Mouse (Mus musculus) hindbrain, embryonic 16.5 days (tissue): ENCODE data around the gene Katnal1. TPM values are rescaled to one million over a fixed set of nuclear protein-coding genes. Genes with fewer than 3 reads are reported as not detected.

Experiments used
- ATAC-seq: fragments of 200-750 bp; cut with Nextera tagmentation; 2 replicates; pipeline ENCODE4 v1.8.0; 2017; ENCODE audit warnings: moderate TSS enrichment, moderate library complexity
- H3K27ac ChIP-seq: fragments of 300-500 bp; sonication (generic); 2 replicates; pipeline ENCODE4 v1.5.1; 2014; ENCODE audit warnings: low read depth, mild to moderate bottlenecking, control low read depth, low read length, moderate library complexity
- H3K27me3 ChIP-seq: fragments of 300-500 bp; sonication (generic); replicated peaks from 2 replicates; pipeline ENCODE4 v1.6.1; 2014; ENCODE audit warnings: low read length; ENCODE audit not compliant: control insufficient read depth, insufficient read depth
- H3K36me3 ChIP-seq: fragments of 300-500 bp; sonication (generic); 2 replicates; pipeline ENCODE4 v1.6.1; 2014; ENCODE audit warnings: mild to moderate bottlenecking, low read length, moderate library complexity, mixed read lengths; ENCODE audit not compliant: control insufficient read depth, insufficient read depth
- H3K4me1 ChIP-seq: fragments of 300-500 bp; sonication (generic); 2 replicates; pipeline ENCODE4 v1.6.1; 2014; ENCODE audit warnings: low read depth, low read length; ENCODE audit not compliant: control insufficient read depth, insufficient read depth
- H3K4me2 ChIP-seq: fragments of 300-500 bp; sonication (generic); 2 replicates; pipeline ENCODE4 v1.6.1; 2014; ENCODE audit warnings: mild to moderate bottlenecking, low read length, control low read depth, moderate library complexity
- H3K4me3 ChIP-seq: fragments of 300-500 bp; sonication (generic); 2 replicates; pipeline ENCODE4 v1.5.1; 2014; ENCODE audit warnings: mild to moderate bottlenecking, low read length, control low read depth, moderate library complexity
- H3K9ac ChIP-seq: fragments of 300-500 bp; sonication (generic); 2 replicates; pipeline ENCODE4 v1.6.1; 2014; ENCODE audit warnings: low read depth, mild to moderate bottlenecking, control low read depth, low read length, moderate library complexity
- H3K9me3 ChIP-seq: fragments of 300-500 bp; sonication (generic); 2 replicates; pipeline ENCODE4 v1.6.1; 2014; ENCODE audit warnings: mild to moderate bottlenecking, low read length, moderate library complexity; ENCODE audit not compliant: control insufficient read depth
- WGBS: fragments of 180-500 bp; shearing (Covaris S2); extraction: QIAGEN DNeasy Blood & Tissue Kit; methylation state at CpG from one replicate; pipeline ENCODE4 v1.1.7; 2014; 5-methylcytosine and 5-hydroxymethylcytosine counted together
- polyA plus RNA-seq: library from polyadenylated mRNA; unstranded; fragments of >200 nt; fragmentation: Nextera tagmentation; extraction: Ambion mirVana; gene quantifications from 2 replicates; pipeline ENCODE4 v1.2.1, GENCODE M21; 2015

The Katnal1 gene
- polyA plus RNA-seq, 1 experiment from 2014 or later = 41.3 TPM

- Histone ChIP-seq H3K9ac (no peak overlapping the region), H3K36me3 (no peaks in the 10 kb centered on the region), H3K9me3 (no peaks in the 10 kb centered on the region), H3K27ac (no peak overlapping the region), H3K4me2 (no peak overlapping the region), H3K27me3 (no peaks in the 10 kb centered on the region), H3K4me3 (no peak overlapping the region), H3K4me1 (no peaks in the 10 kb centered on the region)
- WGBS = 79% methylated on average over 10 of the region's 10 CpGs
- ATAC-seq = no peak
Measured at GRCm38 (mm10) chr5:148866571-148866970, 62.5 kb downstream of the Katnal1 start.

GRCm38 (mm10) chr5:148863409-148863808, 65.7 kb downstream of the Katnal1 start:
- WGBS = 60% methylated on average over 6 of the region's 6 CpGs

GRCm38 (mm10) chr5:148862853-148863252, 66.3 kb downstream of the Katnal1 start:
- H3K4me3 ChIP-seq = no peak overlapping the region
- H3K9ac ChIP-seq = no peak overlapping the region
- no peaks in the 10 kb centered on the region for H3K36me3 ChIP-seq
- 64% methylated on average over 10 of the region's 10 CpGs for WGBS
- no peak overlapping the region for H3K27ac ChIP-seq
- H3K9me3 ChIP-seq = no peaks in the 10 kb centered on the region
- H3K4me2 ChIP-seq = no peak overlapping the region
- no peak for ATAC-seq
- no peaks in the 10 kb centered on the region for H3K27me3 ChIP-seq
- H3K4me1 ChIP-seq = no peaks in the 10 kb centered on the region

More at GRCm38 (mm10) chr5:148863409-148863808, 65.7 kb downstream of the Katnal1 start:
- no peak overlapping the region for H3K27ac ChIP-seq
- H3K27me3 ChIP-seq = no peaks in the 10 kb centered on the region
- no peaks in the 10 kb centered on the region for H3K36me3 ChIP-seq
- H3K4me1 ChIP-seq = no peaks in the 10 kb centered on the region
- H3K4me3 ChIP-seq = no peak overlapping the region
- H3K9me3 ChIP-seq = no peaks in the 10 kb centered on the region
- no peak overlapping the region for H3K4me2 ChIP-seq
- no peak for ATAC-seq
- H3K9ac ChIP-seq = no peak overlapping the region

GRCm38 (mm10) chr5:148862136-148862535, 67.0 kb downstream of the Katnal1 start:
- no peak for ATAC-seq
- Histone ChIP-seq H3K27me3 (no peaks in the 10 kb centered on the region), H3K4me2 (no peak overlapping the region), H3K9ac (no peak overlapping the region), H3K9me3 (no peaks in the 10 kb centered on the region), H3K4me1 (no peaks in the 10 kb centered on the region), H3K36me3 (no peaks in the 10 kb centered on the region), H3K27ac (no peak overlapping the region), H3K4me3 (no peak overlapping the region)
- 64% methylated on average over 8 of the region's 8 CpGs for WGBS

GRCm38 (mm10) chr5:148857522-148857921, 71.6 kb downstream of the Katnal1 start:
- Histone ChIP-seq H3K9me3 (no peaks in the 10 kb centered on the region), H3K4me2 (no peak overlapping the region), H3K4me1 (no peaks in the 10 kb centered on the region), H3K4me3 (no peak overlapping the region), H3K9ac (no peak overlapping the region), H3K36me3 (no peaks in the 10 kb centered on the region), H3K27ac (no peak overlapping the region), H3K27me3 (no peaks in the 10 kb centered on the region)
- no peak for ATAC-seq
- WGBS = 84% methylated on average over 3 of the region's 3 CpGs

GRCm38 (mm10) chr5:148855047-148855446, 74.1 kb downstream of the Katnal1 start:
- Histone ChIP-seq H3K27me3 (no peaks in the 10 kb centered on the region), H3K27ac (no peak overlapping the region), H3K4me3 (no peak overlapping the region), H3K9me3 (no peaks in the 10 kb centered on the region), H3K9ac (no peak overlapping the region), H3K4me1 (no peaks in the 10 kb centered on the region), H3K4me2 (no peak overlapping the region), H3K36me3 (no peaks in the 10 kb centered on the region)
- ATAC-seq = no peak
- 82% methylated on average over 8 of the region's 8 CpGs for WGBS

- H3K36me3 ChIP-seq = no peaks in the 10 kb centered on the region
- no peaks in the 10 kb centered on the region for H3K9me3 ChIP-seq
- peak; percentile 85 for ATAC-seq
- H3K27ac ChIP-seq = no peak overlapping the region
- H3K4me2 ChIP-seq = no peak overlapping the region
- no peaks in the 10 kb centered on the region for H3K4me1 ChIP-seq
- H3K9ac ChIP-seq = no peak overlapping the region
- WGBS = 33% methylated on average over 5 of the region's 5 CpGs
- H3K4me3 ChIP-seq = no peak overlapping the region
- no peaks in the 10 kb centered on the region for H3K27me3 ChIP-seq
Measured at GRCm38 (mm10) chr5:148854166-148854565, 75.0 kb downstream of the Katnal1 start.

- Histone ChIP-seq H3K36me3 (no peaks in the 10 kb centered on the region), H3K4me1 (no peaks in the 10 kb centered on the region), H3K9ac (no peak overlapping the region), H3K4me3 (no peak overlapping the region), H3K9me3 (no peaks in the 10 kb centered on the region), H3K27me3 (no peaks in the 10 kb centered on the region), H3K27ac (no peak overlapping the region), H3K4me2 (no peak overlapping the region)
- no peak for ATAC-seq
- 80% methylated on average over 6 of the region's 6 CpGs for WGBS
Measured at GRCm38 (mm10) chr5:148849516-148849915, 79.6 kb downstream of the Katnal1 start.

- H3K4me2 ChIP-seq = no peak overlapping the region
- no peaks in the 10 kb centered on the region for H3K27me3 ChIP-seq
- H3K36me3 ChIP-seq = no peaks in the 10 kb centered on the region
- no peak overlapping the region for H3K4me3 ChIP-seq
- no peaks in the 10 kb centered on the region for H3K9me3 ChIP-seq
- H3K9ac ChIP-seq = no peak overlapping the region
- H3K4me1 ChIP-seq = no peaks in the 10 kb centered on the region
- H3K27ac ChIP-seq = no peak overlapping the region
- ATAC-seq = no peak
- 98% methylated on average over 5 of the region's 5 CpGs for WGBS
Measured at GRCm38 (mm10) chr5:148847032-148847431, 82.1 kb downstream of the Katnal1 start.

- no peak overlapping the region for H3K4me2 ChIP-seq
- H3K9me3 ChIP-seq = no peaks in the 10 kb centered on the region
- H3K27me3 ChIP-seq = no peaks in the 10 kb centered on the region; the same call in 1 of the 2 replicates
- H3K9ac ChIP-seq = no peak overlapping the region
- H3K36me3 ChIP-seq = no peaks in the 10 kb centered on the region
- H3K27ac ChIP-seq = no peak overlapping the region
- WGBS = 43% methylated on average over 8 of the region's 8 CpGs
- no peak for ATAC-seq
- H3K4me3 ChIP-seq = no peak overlapping the region
- H3K4me1 ChIP-seq = peaks cover 1% of the 10 kb centered on the region; the same call in 1 of the 2 replicates
Measured at GRCm38 (mm10) chr5:148837069-148837468, 92.1 kb downstream of the Katnal1 start.
